Mouse (Mus musculus) myocyte (in vitro differentiated cells): ENCODE measurements around the gene Gm10217.

Experiments used
- CEBPB ChIP-seq: IDR thresholded peaks from 2 replicates; pipeline ENCODE4 v1.6.1; 2011; ENCODE audit warnings: mild to moderate bottlenecking, moderate library complexity; ENCODE audit not compliant: poor library complexity, insufficient read depth, severe bottlenecking
- E2F4 ChIP-seq: IDR thresholded peaks from one replicate; pipeline ENCODE4 v1.6.1; 2011; ENCODE audit warnings: mild to moderate bottlenecking, control low read depth, moderate library complexity; ENCODE audit not compliant: insufficient read depth
- MAX ChIP-seq: IDR thresholded peaks from one replicate; pipeline ENCODE4 v1.6.1; 2011; ENCODE audit warnings: low read depth, mild to moderate bottlenecking, control low read depth
- MYOD1 ChIP-seq, 3 experiments: IDR thresholded peaks; one replicate each; pipeline ENCODE4 v1.6.1; 2011; ENCODE audit warnings: control low read depth in 2 of 3, low read depth in 2 of 3, mild to moderate bottlenecking in 2 of 3, moderate library complexity in 1 of 3; ENCODE audit not compliant: insufficient read length in 2 of 3, control insufficient read depth in 1 of 3
- MYOG ChIP-seq, 3 experiments: IDR thresholded peaks; one replicate each; pipeline ENCODE4 v1.6.1; 2011; ENCODE audit warnings: control low read depth in 2 of 3, low read depth in 2 of 3, mild to moderate bottlenecking in 2 of 3; ENCODE audit not compliant: insufficient read length in 2 of 3, control insufficient read depth in 1 of 3, insufficient read depth in 1 of 3
- POLR2A ChIP-seq: IDR thresholded peaks from one replicate; pipeline ENCODE4 v1.6.1; 2011; ENCODE audit warnings: low read depth, mild to moderate bottlenecking, control low read depth, moderate library complexity; ENCODE audit not compliant: insufficient read length
- POLR2AphosphoS2 ChIP-seq: IDR thresholded peaks from one replicate; pipeline ENCODE4 v1.6.1; 2011; ENCODE audit warnings: low read depth, control low read depth; ENCODE audit not compliant: insufficient read length
- REST ChIP-seq: IDR thresholded peaks from one replicate; pipeline ENCODE4 v1.6.1; 2011; ENCODE audit warnings: mild to moderate bottlenecking, control low read depth, moderate library complexity; ENCODE audit not compliant: insufficient read depth, insufficient read length
- SRF ChIP-seq: IDR thresholded peaks from one replicate; pipeline ENCODE4 v1.6.1; 2011; ENCODE audit warnings: low read depth; ENCODE audit not compliant: control insufficient read depth, insufficient read length
- TCF12 ChIP-seq: IDR thresholded peaks from one replicate; pipeline ENCODE4 v1.6.1; 2011; ENCODE audit warnings: mild to moderate bottlenecking, control low read depth; ENCODE audit not compliant: poor library complexity, insufficient read depth, severe bottlenecking
- TCF3 ChIP-seq: IDR thresholded peaks from one replicate; pipeline ENCODE4 v1.6.1; 2011; ENCODE audit warnings: low read depth, control low read depth; ENCODE audit not compliant: insufficient read length
- USF1 ChIP-seq: IDR thresholded peaks from one replicate; pipeline ENCODE4 v1.6.1; 2011; ENCODE audit warnings: low read depth, mild to moderate bottlenecking, control low read depth, moderate library complexity

DNA sequence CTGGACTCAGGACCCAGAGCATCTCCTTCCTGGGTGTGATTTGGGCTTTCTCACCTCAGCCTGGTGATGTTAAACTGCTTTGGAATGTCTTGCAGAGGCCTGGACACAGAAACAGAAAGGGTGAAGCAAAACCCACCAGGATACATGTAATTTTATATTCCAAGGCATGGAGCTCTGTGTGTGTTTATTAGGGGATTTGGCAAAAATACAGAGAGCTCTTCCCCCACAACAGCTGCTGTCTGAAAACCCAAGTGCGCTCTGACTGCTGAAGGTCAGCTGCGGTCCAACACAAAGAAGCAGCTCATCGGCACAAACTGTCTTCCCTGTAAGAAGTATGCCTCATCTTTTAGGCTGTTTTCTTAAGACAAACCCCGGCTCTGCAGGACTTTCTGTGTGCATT lies 15.9 kb downstream of the Gm10217 start:
- TF ChIP-seq MAX (no peak), POLR2A (no peak), E2F4 (no peak), REST (no peak), CEBPB (no peak), USF1 (no peak), TCF12 (no peak), MYOD1 (IDR thresholded peaks at IDR 0.05; ENCODE audit: control insufficient read depth in 1 of 3, insufficient read length in 2 of 3, low read depth in 2 of 3) (peak in 2 of 3 experiments; percentile 32 to 38), POLR2AphosphoS2 (no peak), SRF (no peak), TCF3 (no peak), MYOG (IDR thresholded peaks at IDR 0.05; ENCODE audit: control insufficient read depth in 1 of 3, insufficient read depth in 1 of 3, insufficient read length in 2 of 3, low read depth in 2 of 3) (peak in 1 of 3 experiments; percentile 47)
